Mouse (Mus musculus) spleen, postnatal 14 days (tissue): ENCODE measurements around the gene Axdnd1.
"Not testable (repeated sequence)": the region's sequence is repeated elsewhere in the genome, so short reads cannot be mapped to it uniquely, and the experiment has no call there.

Experiments
- DNase-seq, 2 experiments: peaks; one replicate each; pipeline ENCODE4 v3.0.0; 2021 to 2022; ENCODE audit warnings: low spot score in 2 of 2

Gene Axdnd1

DNA sequence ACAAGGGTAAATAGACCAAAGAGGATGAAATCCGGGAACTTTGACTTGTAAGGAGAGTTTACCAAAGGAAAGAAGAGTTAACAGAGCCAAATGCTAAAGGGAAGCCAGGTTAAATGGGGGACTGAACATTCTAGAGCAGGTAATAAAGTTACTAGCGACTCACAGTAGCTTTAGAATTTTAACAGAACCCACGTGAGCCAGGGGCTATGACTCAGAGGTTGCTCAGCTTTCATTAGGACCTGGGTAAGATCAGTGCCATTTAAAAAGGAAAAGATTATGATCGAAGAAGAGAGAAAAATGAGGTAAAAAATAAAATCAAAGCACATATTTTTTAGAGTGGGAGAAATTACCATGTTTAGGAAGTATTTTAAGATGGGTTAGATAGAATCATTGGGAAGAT, 80.1 kb downstream of the Axdnd1 start:
- no peak for DNase-seq

DNA sequence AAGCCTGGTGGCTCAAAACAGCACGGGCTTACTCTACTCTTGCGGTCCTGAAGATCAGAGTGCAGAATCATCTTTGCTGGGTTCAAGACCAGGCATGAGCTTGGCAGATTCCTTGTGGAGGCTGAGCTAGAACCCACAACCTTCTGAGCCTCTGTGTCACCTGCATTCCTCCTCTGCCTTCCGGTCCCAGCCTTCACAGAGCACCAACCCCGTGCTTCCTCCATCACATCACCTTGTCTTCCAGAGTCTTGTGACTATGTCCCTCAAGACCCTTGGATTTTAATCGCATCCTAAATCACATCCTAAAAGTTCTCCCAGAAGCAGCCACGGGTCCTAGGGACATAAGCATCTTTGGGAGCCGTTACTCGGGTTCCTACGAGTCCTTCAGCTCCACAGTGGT, 97.8 kb downstream of the Axdnd1 start:
- DNase-seq = no peak

DNA sequence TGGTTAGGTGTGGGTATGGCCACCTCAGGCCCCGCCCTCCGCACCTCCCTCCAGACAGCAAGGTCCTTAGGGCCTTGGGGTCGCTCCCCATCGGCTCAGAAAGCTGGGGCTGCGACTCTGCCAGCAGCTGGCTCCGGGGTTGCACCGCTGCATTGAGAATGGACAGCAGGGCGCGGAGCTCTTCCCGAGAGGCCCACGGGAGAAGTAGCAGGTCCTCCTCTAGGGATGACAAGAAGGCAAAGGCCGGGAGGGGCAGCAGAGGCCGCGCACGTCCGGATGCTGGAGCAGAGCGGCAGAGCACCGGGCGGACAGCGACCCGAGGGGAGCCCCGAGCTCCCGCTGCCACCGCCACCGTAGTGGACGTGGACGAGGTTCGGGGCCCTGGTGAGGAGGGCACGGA, 110.3 kb downstream of the Axdnd1 start, which contains the start of gene Nphs2:
Gene Nphs2 (plus strand): TSS at position 98 of the 400 bp plus-strand sequence.
- no peak for DNase-seq

DNA sequence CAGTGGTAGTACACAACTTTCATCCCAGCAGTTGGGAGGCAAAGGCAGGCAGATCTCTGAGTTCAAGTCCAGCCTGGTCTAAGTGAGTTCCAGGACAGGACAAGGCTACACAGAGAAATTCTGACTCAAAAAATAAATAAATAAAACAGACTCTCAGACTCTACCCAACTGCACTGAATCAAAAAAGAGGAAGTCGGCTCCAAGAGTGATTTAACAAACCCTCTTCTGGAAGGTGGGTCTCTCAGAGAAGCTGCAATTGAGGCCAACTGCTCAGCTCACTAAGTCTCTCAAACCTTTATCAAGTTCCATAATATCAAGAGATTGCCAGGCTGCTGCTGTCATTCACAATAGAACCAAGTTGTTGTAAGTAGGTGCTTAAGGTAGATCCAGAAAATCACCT, 112.4 kb downstream of the Axdnd1 start:
- no peak for DNase-seq

DNA sequence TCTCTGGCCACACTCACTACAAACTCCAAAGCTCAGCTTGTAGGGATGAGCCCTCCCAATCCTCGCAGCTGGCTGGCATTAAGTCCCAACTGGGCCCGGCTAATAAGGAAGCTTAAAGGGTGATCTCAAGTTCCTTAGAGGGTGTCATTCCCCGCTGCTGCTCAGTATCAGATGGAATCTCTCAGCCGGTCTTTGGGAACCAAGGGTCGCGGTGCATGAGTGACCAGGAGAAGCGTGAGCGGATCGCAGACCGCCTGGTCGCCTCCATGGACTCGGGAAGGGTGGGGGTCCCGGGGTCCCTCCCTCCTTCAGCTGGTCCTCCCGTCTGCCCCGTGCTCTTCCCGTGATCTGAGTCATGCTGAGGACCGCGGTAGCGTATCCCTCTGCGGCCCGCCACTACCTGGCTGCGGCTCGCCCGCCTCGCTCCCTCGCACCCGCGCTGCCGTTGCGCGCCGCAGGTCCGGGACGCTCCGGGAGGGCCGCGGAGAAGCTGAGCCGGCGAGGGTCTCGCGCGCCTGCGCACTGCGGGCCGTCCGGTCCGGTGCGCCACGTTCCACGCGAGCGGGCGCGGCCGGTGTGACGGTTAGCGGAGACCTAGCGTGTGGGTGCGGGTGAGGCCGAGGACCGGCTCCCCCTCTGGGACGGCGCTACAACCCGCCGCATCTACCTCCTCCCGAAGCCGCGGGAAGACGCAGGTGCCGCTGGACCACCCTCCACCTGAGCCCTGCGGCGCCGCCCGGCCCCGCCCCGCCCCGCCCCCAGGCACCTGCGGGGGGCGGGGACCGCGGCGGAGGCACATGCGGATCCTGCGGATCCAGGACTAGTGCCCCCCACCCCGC, 117.8 kb downstream of the Axdnd1 start, which contains the start of gene Tdrd5:
Gene Tdrd5 (minus strand): TSS at position 754 of the 839 bp plus-strand sequence.
- DNase-seq = no peak

DNA sequence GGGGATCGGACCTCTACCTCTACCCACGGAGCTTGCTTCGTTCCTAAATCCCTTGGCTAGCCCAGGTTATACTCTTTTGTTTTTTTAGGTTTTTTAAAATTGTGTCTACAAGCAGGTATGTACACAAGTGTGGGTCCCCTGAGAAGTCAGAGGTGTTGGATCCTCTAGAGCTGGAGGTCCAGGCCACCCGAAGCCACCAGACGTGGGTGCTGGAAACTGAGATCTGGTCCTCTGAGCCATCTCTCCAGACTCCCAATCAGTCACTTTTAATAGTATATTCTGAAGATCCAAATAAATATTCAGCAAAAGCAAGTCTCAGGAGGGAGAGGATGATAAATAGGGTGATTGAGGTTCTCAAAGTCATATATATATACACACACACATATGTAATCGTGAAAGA, 130.9 kb downstream of the Axdnd1 start:
- DNase-seq = no peak

DNA sequence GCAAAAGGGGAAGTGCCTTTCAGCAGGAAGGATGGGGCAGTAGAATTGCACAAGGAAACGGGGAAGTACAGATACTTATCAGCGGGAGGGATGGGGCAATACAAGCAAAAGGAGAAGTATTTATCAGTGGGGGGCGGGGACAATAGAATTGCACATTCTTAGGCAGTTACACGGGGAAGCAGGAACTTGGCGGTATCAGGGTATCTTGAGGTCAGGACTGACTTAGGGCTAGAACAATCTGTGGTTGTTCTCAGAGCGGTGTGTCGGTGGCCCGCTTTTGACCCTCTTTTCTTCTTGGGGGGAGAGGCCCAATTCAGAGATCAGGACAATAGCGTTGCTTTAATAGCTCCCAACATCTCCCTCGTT, 131.8 kb downstream of the Axdnd1 start:
- DNase-seq = not testable (repeated sequence)

DNA sequence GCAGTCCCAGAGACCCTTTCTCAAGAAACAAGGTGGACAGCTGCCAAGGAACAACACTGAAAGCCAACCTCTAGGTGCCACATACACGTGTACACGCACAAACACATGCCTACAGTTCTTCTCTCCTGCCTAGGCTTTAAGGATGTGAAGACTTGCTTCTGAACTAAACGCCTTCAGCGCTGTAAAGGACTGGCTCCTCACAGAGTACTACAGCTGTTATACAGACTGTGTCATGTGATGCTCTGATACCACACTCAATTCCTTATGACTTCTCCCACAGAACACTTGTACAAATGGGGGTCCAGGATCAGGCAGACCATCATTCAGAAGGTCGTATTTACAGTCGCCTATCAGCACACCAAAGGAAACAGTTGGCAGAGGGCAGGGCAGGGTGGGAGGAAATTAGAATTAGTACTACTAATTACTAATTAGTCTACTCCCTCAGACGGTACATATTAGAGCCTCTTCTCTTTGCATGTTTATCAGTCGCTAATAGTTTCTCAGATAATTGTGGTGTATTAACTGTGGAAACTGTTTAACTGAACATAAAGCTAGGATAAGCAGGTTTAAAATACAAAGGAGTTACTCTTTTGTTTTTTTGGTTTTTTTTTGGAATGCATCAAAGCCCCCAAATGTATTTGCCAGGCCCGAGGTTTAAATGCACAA, 132.3 kb downstream of the Axdnd1 start:
- DNase-seq = no peak

DNA sequence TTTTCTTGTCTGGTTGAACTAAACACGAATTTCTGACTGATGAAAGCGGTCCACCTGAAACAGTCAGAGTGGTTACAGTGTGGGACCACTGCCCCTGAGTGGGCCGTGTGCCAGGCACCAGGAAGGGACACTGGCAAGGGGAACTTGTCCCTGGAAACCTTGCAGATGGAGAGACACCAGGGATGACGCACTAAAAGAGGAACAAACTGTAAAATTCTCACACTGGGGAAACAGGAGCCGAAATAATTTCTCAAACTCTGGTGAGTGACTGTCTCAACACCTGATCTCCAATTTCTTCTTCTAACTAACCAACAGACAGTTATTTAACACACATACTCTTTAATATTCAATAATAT, 135.4 kb downstream of the Axdnd1 start:
- no peak for DNase-seq

DNA sequence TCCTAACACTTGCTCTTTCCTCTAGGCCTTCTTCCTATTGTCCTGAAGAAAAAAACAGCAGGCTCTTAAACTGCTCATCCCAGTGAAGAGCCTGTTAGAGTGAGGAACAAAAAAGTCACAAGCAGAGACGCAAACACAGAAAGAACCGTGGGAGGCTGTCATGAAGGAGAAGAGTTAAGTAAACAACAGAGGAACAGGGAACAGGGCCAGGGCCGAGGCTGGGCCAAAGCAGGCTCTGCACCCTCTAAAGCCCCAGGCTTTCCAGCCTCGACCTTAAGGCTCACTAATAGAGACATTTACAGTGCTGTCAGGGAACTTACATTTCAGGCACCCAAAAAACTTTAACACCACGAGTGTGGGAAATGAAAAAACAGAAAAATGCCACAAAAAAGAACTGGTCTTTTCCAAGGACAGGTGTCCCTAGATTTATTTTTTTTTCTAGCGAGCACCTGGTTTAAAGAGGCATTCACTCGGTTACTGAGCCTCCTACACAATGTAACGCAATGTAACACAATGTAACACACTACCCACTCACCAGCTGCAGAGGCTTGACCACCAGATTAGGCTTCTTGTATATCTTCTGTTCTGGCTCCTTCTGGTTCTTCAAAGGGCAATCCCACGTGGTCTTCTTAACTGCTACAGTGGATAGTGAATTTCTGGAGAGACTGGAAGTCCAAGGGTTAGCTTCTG, 136.0 kb downstream of the Axdnd1 start:
- no peak for DNase-seq

DNA sequence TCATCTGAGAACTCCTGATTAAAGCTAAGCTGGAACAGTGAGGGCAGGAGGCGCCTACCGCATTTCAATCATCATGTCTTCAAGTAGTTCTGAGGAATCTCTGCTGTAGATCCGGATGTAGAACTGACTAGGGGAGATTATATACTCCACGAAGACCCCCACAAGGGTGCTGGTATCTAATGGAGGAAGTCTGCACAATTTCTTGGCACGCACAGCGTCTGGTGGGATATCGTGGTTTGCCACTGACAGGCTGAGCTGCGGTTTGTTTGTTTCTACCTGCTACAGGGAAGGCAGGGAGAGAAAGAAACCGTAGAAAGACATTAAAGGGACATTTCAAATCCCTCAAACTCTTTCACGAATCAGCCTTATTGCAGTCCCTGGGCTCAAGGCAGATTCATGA, 136.8 kb downstream of the Axdnd1 start:
- no peak for DNase-seq

DNA sequence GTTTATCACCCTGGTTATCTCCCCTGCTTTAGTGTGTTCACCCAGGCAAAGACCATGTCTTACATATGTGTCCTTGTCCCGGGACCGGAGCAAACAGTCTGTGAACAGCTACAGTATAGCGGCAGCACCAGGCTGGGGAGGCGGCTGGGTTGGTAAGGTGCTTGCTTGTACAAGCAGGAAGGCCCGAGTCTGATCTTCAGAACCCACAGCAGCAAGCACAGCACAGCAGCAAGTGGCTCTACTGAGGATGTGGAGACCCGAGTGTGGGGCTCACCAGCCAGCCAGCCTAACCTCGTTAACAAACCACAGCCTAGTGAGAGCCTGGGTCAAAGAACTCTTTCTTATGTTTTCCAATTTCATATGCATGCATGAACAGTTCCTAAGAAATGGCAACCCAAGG, 140.8 kb downstream of the Axdnd1 start:
- DNase-seq = no peak

DNA sequence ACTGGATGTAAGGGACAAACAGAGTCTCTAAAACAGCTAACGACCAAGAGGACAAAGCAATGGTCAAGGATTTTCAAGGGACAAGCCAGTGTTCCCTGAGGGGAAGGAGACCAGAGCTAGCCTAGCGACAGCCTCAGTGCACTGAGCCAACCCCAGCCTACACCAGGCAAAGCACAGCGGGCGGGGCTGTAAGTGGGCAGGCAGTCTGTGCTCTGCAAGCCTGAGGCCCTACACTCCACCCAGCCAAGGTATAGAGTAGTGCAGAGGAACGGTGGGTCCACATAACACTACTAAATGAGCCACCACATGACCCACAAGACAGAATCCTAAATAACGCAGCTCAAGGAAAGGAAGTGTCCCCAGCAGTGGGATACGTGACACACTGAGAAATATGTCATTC, 147.3 kb downstream of the Axdnd1 start:
- DNase-seq = no peak
